Mouse (Mus musculus): ENCODE results near the gene Rnf40. TPM values are rescaled to one million over a fixed set of nuclear protein-coding genes. Genes with fewer than 3 reads are reported as not detected.

The Rnf40 gene
- total and polyA plus RNA-seq, 3 experiments = 49.5 to 75.1 TPM; not detected in 1

- peak; percentile 87 for TF ChIP-seq HCFC1 (IDR thresholded peaks at IDR 0.05; ENCODE audit: low read depth, low read length)
- no peak for TF ChIP-seq POLR2AphosphoS5 (IDR thresholded peaks at IDR 0.05; ENCODE audit: borderline replicate concordance, low read depth, low read length)
- no peak for TF ChIP-seq USF2 (IDR thresholded peaks at IDR 0.05; ENCODE audit: borderline replicate concordance in 1 of 2, insufficient read depth in 1 of 2, low read depth in 1 of 2, low read length in 2 of 2)
- no peak for TF ChIP-seq RCOR1 (IDR thresholded peaks at IDR 0.05; ENCODE audit: low read depth, low read length)
Measured at GRCm38 (mm10) chr7:127588011-127588871, at the start of gene Rnf40, which contains the start of gene Ccdc189 (continued).

GRCm38 (mm10) chr7:127541671-127542070, 46.9 kb upstream of the Rnf40 start:
- DNase-seq (ENCODE audit: low read depth, low spot score) = no peak
- no peak overlapping the region for H3K4me3 ChIP-seq (ENCODE audit: control insufficient read depth in 1 of 2, insufficient read depth in 1 of 2, low read depth in 2 of 2, low read length in 2 of 2)
- TF ChIP-seq ZMIZ1 (IDR thresholded peaks at IDR 0.05; ENCODE audit: low read depth, low read length) = no peak
- TF ChIP-seq TBP (IDR thresholded peaks at IDR 0.05; ENCODE audit: low read depth, low read length) = no peak
- TF ChIP-seq E2F4 (IDR thresholded peaks at IDR 0.05; ENCODE audit: borderline replicate concordance, low read depth, low read length) = no peak
- no peak for TF ChIP-seq USF2 (IDR thresholded peaks at IDR 0.05; ENCODE audit: borderline replicate concordance in 1 of 2, insufficient read depth in 1 of 2, low read depth in 1 of 2, low read length in 2 of 2)
- peaks cover 4% of the 10 kb centered on the region; the same call in 1 of the 2 replicates for H3K79me2 ChIP-seq (ENCODE audit: control insufficient read depth, insufficient read depth, low read length, poor library complexity)
- no peak overlapping the region for H3K27ac ChIP-seq (ENCODE audit: control insufficient read depth, low read depth, low read length)
- peaks cover 0 to 52% of the 10 kb centered on the region in 2 experiments; a peak in 3 of 4 replicates for H3K36me3 ChIP-seq (ENCODE audit: control insufficient read depth in 1 of 2, insufficient read depth in 2 of 2, low read length in 2 of 2)
- no peak overlapping the region for H3K9ac ChIP-seq (ENCODE audit: control insufficient read depth, low read depth, low read length, poor library complexity, severe bottlenecking)
- no peaks in the 10 kb centered on the region for H3K4me1 ChIP-seq (ENCODE audit: control insufficient read depth in 1 of 2, insufficient read depth in 2 of 2, low read length in 2 of 2)
- no peaks in the 10 kb centered on the region for H3K27me3 ChIP-seq (ENCODE audit: control insufficient read depth in 1 of 2, insufficient read depth in 2 of 2, low read length in 2 of 2)
- no peaks in the 10 kb centered on the region for H3K9me3 ChIP-seq (replicated peaks; ENCODE audit: insufficient read depth, low read length)

- Histone ChIP-seq H3K27me3 (ENCODE audit: control insufficient read depth in 1 of 2, insufficient read depth in 2 of 2, low read length in 2 of 2) (no peaks in the 10 kb centered on the region), H3K79me2 (ENCODE audit: control insufficient read depth, insufficient read depth, low read length, poor library complexity) (peaks cover 4% of the 10 kb centered on the region; the same call in 1 of the 2 replicates), H3K4me1 (ENCODE audit: control insufficient read depth in 1 of 2, insufficient read depth in 2 of 2, low read length in 2 of 2) (no peaks in the 10 kb centered on the region), H3K36me3 (ENCODE audit: control insufficient read depth in 1 of 2, insufficient read depth in 2 of 2, low read length in 2 of 2) (peaks cover 0 to 52% of the 10 kb centered on the region in 2 experiments), H3K4me3 (ENCODE audit: control insufficient read depth in 1 of 2, insufficient read depth in 1 of 2, low read depth in 2 of 2, low read length in 2 of 2) (no peak overlapping the region), H3K27ac (ENCODE audit: control insufficient read depth, low read depth, low read length) (no peak overlapping the region), H3K9ac (ENCODE audit: control insufficient read depth, low read depth, low read length, poor library complexity, severe bottlenecking) (no peak overlapping the region), H3K9me3 (replicated peaks; ENCODE audit: insufficient read depth, low read length) (no peaks in the 10 kb centered on the region)
- TF ChIP-seq USF2 (IDR thresholded peaks at IDR 0.05; ENCODE audit: borderline replicate concordance in 1 of 2, insufficient read depth in 1 of 2, low read depth in 1 of 2, low read length in 2 of 2) = no peak
- TF ChIP-seq POLR2A (IDR thresholded peaks at IDR 0.05; ENCODE audit: control insufficient read depth in 1 of 2, insufficient read depth in 1 of 2, low read depth in 1 of 2, low read length in 2 of 2, poor library complexity in 1 of 2) = no peak
- no peak for TF ChIP-seq RCOR1 (IDR thresholded peaks at IDR 0.05; ENCODE audit: low read depth, low read length)
- no peak for TF ChIP-seq SIN3A (IDR thresholded peaks at IDR 0.05; ENCODE audit: low read length)
- TF ChIP-seq MAZ (IDR thresholded peaks at IDR 0.05; ENCODE audit: low read depth, low read length) = no peak
- DNase-seq (ENCODE audit: low read depth, low spot score) = no peak
Measured at GRCm38 (mm10) chr7:127549116-127549835, 39.3 kb upstream of the Rnf40 start.
